Mouse (Mus musculus): Measurements from ENCODE around the gene Usp53. TPM values are rescaled to one million over a fixed set of nuclear protein-coding genes. Genes with fewer than 3 reads are reported as not detected.

The Usp53 gene
- total RNA-seq (2014; rRNA removed): 14.1 and 16.1 TPM in 2 replicates
- 13.1 and 13.6 TPM in 2 replicates for polyA plus RNA-seq (2015; fragmentation: Nextera tagmentation; extraction: Ambion mirVana)

GRCm38 (mm10) chr3:122984249-122985182, at the start of gene Usp53:
TSS of gene Usp53 (minus strand) at chr3:122984510.
- no peaks in the 10 kb centered on the region for H3K36me3 ChIP-seq (ENCODE audit: insufficient read depth, low read length)
- peak within 1 kb of the TSS; percentile 89 for H3K9ac ChIP-seq (replicated peaks; ENCODE audit: low read length, poor library complexity, severe bottlenecking)
- no peak for TF ChIP-seq CTCF (IDR thresholded peaks at IDR 0.05)
- no peaks in the 10 kb centered on the region for H3K4me1 ChIP-seq (ENCODE audit: insufficient read depth, low read length)
- under 1% methylated on average over 63 of the region's 94 CpGs for WGBS
- peak; percentile 97 for DNase-seq (ENCODE audit: low spot score)
- peak within 1 kb of the TSS; percentile 69 for H3K4me2 ChIP-seq (ENCODE audit: low read depth, low read length, poor library complexity, severe bottlenecking)
- no peaks in the 10 kb centered on the region for H3K27me3 ChIP-seq (ENCODE audit: insufficient read depth, low read length)
- no peaks in the 10 kb centered on the region for H3K9me3 ChIP-seq (ENCODE audit: low read length)
- H3K27ac ChIP-seq (ENCODE audit: low read depth, low read length): peak within 1 kb of the TSS; percentile 94
- peak within 1 kb of the TSS; percentile 86 for H3K4me3 ChIP-seq (ENCODE audit: low read depth, low read length)
- ATAC-seq (ENCODE audit: low FRiP score): peak; percentile 99

DNA sequence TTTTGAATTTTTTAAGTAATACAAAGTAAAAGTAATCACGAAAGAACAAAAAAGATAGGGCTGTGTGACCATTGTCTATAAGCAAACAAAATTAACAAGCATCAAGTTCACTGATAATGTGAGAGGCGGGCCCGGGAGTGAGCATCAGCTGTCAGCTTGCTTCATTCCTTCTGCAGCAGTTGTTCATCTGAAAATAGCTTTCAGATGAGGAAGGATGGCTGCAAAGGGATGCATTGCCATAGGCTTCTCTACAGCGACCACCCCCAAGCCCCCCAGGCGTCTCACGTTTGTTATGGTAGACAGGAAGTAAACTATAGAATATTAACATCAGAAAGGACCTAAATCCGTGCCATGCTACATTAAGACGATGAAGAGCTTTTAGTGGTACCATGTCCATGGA, 49.5 kb upstream of the Usp53 start:
- H3K27me3 ChIP-seq (ENCODE audit: insufficient read depth, low read length): no peaks in the 10 kb centered on the region
- H3K36me3 ChIP-seq (ENCODE audit: insufficient read depth, low read length): no peaks in the 10 kb centered on the region
- H3K27ac ChIP-seq (ENCODE audit: low read depth, low read length): no peak overlapping the region
- H3K4me2 ChIP-seq (ENCODE audit: low read depth, low read length, poor library complexity, severe bottlenecking): no peak overlapping the region
- WGBS: 66% methylated on average over 8 of the region's 8 CpGs
- H3K4me1 ChIP-seq (ENCODE audit: insufficient read depth, low read length): no peaks in the 10 kb centered on the region
- no peak for ATAC-seq (ENCODE audit: low FRiP score)
- no peak for DNase-seq (ENCODE audit: low spot score)
- no peak overlapping the region for H3K4me3 ChIP-seq (ENCODE audit: low read depth, low read length)
- no peak overlapping the region for H3K9ac ChIP-seq (replicated peaks; ENCODE audit: low read length, poor library complexity, severe bottlenecking)
- no peak for TF ChIP-seq CTCF (IDR thresholded peaks at IDR 0.05)
- no peaks in the 10 kb centered on the region for H3K9me3 ChIP-seq (ENCODE audit: low read length)

DNA sequence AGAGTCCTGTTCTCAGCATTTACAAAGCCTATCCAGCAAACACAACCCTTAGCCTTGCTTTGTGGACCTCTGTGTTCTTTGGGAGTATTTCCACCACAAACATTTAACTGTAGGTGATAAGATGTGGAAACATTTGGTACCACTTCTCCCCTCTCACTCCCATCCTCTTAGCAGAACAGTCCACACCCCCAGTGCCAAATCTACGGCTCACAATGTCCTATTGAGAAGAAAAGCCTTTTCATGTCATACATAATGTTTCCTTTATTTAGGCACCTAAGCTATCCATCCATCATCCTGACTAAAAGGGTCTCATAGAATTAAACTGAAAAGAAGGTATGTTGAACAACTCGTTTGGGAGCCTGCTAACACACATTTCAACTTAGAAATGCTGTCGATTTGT, 41.3 kb upstream of the Usp53 start:
- Histone ChIP-seq H3K27me3 (ENCODE audit: insufficient read depth, low read length) (no peaks in the 10 kb centered on the region), H3K9ac (replicated peaks; ENCODE audit: low read length, poor library complexity, severe bottlenecking) (no peak overlapping the region), H3K27ac (ENCODE audit: low read depth, low read length) (no peak overlapping the region), H3K4me3 (ENCODE audit: low read depth, low read length) (no peak overlapping the region), H3K4me2 (ENCODE audit: low read depth, low read length, poor library complexity, severe bottlenecking) (no peak overlapping the region), H3K4me1 (ENCODE audit: insufficient read depth, low read length) (no peaks in the 10 kb centered on the region), H3K36me3 (ENCODE audit: insufficient read depth, low read length) (no peaks in the 10 kb centered on the region), H3K9me3 (ENCODE audit: low read length) (no peaks in the 10 kb centered on the region)
- WGBS: 71% methylated on average over 3 of the region's 3 CpGs
- DNase-seq (ENCODE audit: low spot score): no peak
- TF ChIP-seq CTCF (IDR thresholded peaks at IDR 0.05): no peak
- no peak for ATAC-seq (ENCODE audit: low FRiP score)

GRCm38 (mm10) chr3:123024496-123025234, 40.4 kb upstream of the Usp53 start:
- Histone ChIP-seq H3K27ac (ENCODE audit: low read depth, low read length) (no peak overlapping the region), H3K4me2 (ENCODE audit: low read depth, low read length, poor library complexity, severe bottlenecking) (no peak overlapping the region), H3K36me3 (ENCODE audit: insufficient read depth, low read length) (no peaks in the 10 kb centered on the region), H3K4me1 (ENCODE audit: insufficient read depth, low read length) (no peaks in the 10 kb centered on the region), H3K9me3 (ENCODE audit: low read length) (no peaks in the 10 kb centered on the region), H3K9ac (replicated peaks; ENCODE audit: low read length, poor library complexity, severe bottlenecking) (no peak overlapping the region), H3K4me3 (ENCODE audit: low read depth, low read length) (no peak overlapping the region), H3K27me3 (ENCODE audit: insufficient read depth, low read length) (no peaks in the 10 kb centered on the region)
- DNase-seq (ENCODE audit: low spot score): no peak
- no peak for TF ChIP-seq CTCF (IDR thresholded peaks at IDR 0.05)
- no peak for ATAC-seq (ENCODE audit: low FRiP score)
- 85% methylated on average over 9 of the region's 9 CpGs for WGBS

GRCm38 (mm10) chr3:123018792-123019191, 34.5 kb upstream of the Usp53 start:
- Histone ChIP-seq H3K36me3 (ENCODE audit: insufficient read depth, low read length) (no peaks in the 10 kb centered on the region), H3K9me3 (ENCODE audit: low read length) (no peaks in the 10 kb centered on the region), H3K9ac (replicated peaks; ENCODE audit: low read length, poor library complexity, severe bottlenecking) (no peak overlapping the region), H3K4me3 (ENCODE audit: low read depth, low read length) (no peak overlapping the region), H3K4me2 (ENCODE audit: low read depth, low read length, poor library complexity, severe bottlenecking) (no peak overlapping the region), H3K27ac (ENCODE audit: low read depth, low read length) (no peak overlapping the region), H3K4me1 (ENCODE audit: insufficient read depth, low read length) (no peaks in the 10 kb centered on the region), H3K27me3 (ENCODE audit: insufficient read depth, low read length) (no peaks in the 10 kb centered on the region)
- DNase-seq (ENCODE audit: low spot score) (no peak), ATAC-seq (ENCODE audit: low FRiP score) (no peak)
- WGBS: 90% methylated on average over 2 of the region's 2 CpGs
- TF ChIP-seq CTCF (IDR thresholded peaks at IDR 0.05): no peak

- Histone ChIP-seq H3K36me3 (ENCODE audit: insufficient read depth, low read length) (no peaks in the 10 kb centered on the region), H3K4me1 (ENCODE audit: insufficient read depth, low read length) (no peaks in the 10 kb centered on the region), H3K4me3 (ENCODE audit: low read depth, low read length) (no peak overlapping the region), H3K27ac (ENCODE audit: low read depth, low read length) (no peak overlapping the region), H3K9ac (replicated peaks; ENCODE audit: low read length, poor library complexity, severe bottlenecking) (no peak overlapping the region), H3K27me3 (ENCODE audit: insufficient read depth, low read length) (no peaks in the 10 kb centered on the region), H3K4me2 (ENCODE audit: low read depth, low read length, poor library complexity, severe bottlenecking) (no peak overlapping the region), H3K9me3 (ENCODE audit: low read length) (no peaks in the 10 kb centered on the region)
- TF ChIP-seq CTCF (IDR thresholded peaks at IDR 0.05): no peak
- DNase-seq (ENCODE audit: low spot score) (no peak), ATAC-seq (ENCODE audit: low FRiP score) (no peak)
- 81% methylated on average over 14 of the region's 14 CpGs for WGBS
Measured at GRCm38 (mm10) chr3:123013476-123013875, 29.2 kb upstream of the Usp53 start.

Data from midbrain, postnatal 0 days (tissue).